10 mouse cellular contexts compared by ENCODE assay signal in genomic region chr2:27847001-27847400, GRCm38 (mm10). TPM values are rescaled to one million over a fixed set of nuclear protein-coding genes. Genes with fewer than 3 reads are reported as not detected.
DNase-seq lines count a peak whose midpoint lies in the region; ATAC-seq lines count a peak whose summit lies in the region.
"Had no signal": no experiment of that assay in that cellular context is flagged by ENCODE, and none has a peak within 500 bp of the region (broad histone marks: within the 10 kb centered on the region; RNA-seq: fewer than 3 reads in every experiment).

No protein-coding gene starts in this region.

- ATAC-seq in heart, embryonic 11.5 days (replicated peaks; ENCODE audit: insufficient number of reproducible peaks, low FRiP score, low TSS enrichment) = no peak
- ATAC-seq in kidney, embryonic 15.5 days (replicated peaks; ENCODE audit: low FRiP score) = no peak
- no peak for ATAC-seq in stomach, embryonic 16.5 days (ENCODE audit: insufficient read depth, low FRiP score)
- no peak for ATAC-seq in forebrain, embryonic 14.5 days
- ATAC-seq in forebrain, embryonic 15.5 days (replicated peaks) = no peak

- H3K4me3 ChIP-seq in heart, embryonic 11.5 days (ENCODE audit: low read depth, low read length) = no peak overlapping the region
- H3K4me3 ChIP-seq in kidney, embryonic 15.5 days (replicated peaks) = no peak overlapping the region
- no peak overlapping the region for H3K4me3 ChIP-seq in stomach, embryonic 16.5 days (replicated peaks; ENCODE audit: low read length)
- no peak overlapping the region for H3K4me3 ChIP-seq in forebrain, embryonic 14.5 days (ENCODE audit: low read depth, low read length)
- no peak overlapping the region for H3K4me3 ChIP-seq in forebrain, embryonic 15.5 days

- peak; percentile 98 for DNase-seq in heart, adult 11 months
- DNase-seq in gastrocnemius, postnatal 4 days (ENCODE audit: low spot score in 2 of 2) = peak; percentile 46 to 78
- no peak for DNase-seq in forebrain, embryonic 14.5 days (ENCODE audit: low spot score)
- no peak for DNase-seq in spleen, postnatal 4 days (ENCODE audit: low spot score in 2 of 2)
- DNase-seq: cerebellum, adult 2 months; thymus, postnatal 36 days had no signal

- no peaks in the 10 kb centered on the region for H3K9me3 ChIP-seq in heart, embryonic 11.5 days (replicated peaks; ENCODE audit: control insufficient read depth, low read length)
- no peaks in the 10 kb centered on the region for H3K9me3 ChIP-seq in kidney, embryonic 15.5 days (replicated peaks)
- H3K9me3 ChIP-seq in stomach, embryonic 16.5 days (replicated peaks; ENCODE audit: control insufficient read depth, low read length) = no peaks in the 10 kb centered on the region
- no peaks in the 10 kb centered on the region for H3K9me3 ChIP-seq in forebrain, embryonic 14.5 days (replicated peaks; ENCODE audit: control insufficient read depth, low read length)
- H3K9me3 ChIP-seq in forebrain, embryonic 15.5 days = no peaks in the 10 kb centered on the region

- H3K27ac ChIP-seq in heart, embryonic 11.5 days (ENCODE audit: low read depth, low read length) = no peak overlapping the region
- 0 out of 2 replicates have a peak overlapping the region, but pooled peaks have one; percentile 28 for H3K27ac ChIP-seq in kidney, embryonic 15.5 days
- H3K27ac ChIP-seq in stomach, embryonic 16.5 days (ENCODE audit: low read length) = peak overlapping the region; percentile 78; the same call in 1 of the 2 replicates
- H3K27ac ChIP-seq in forebrain, embryonic 14.5 days (ENCODE audit: low read depth, low read length) = no peak overlapping the region
- no peak overlapping the region for H3K27ac ChIP-seq in forebrain, embryonic 15.5 days (replicated peaks)

- WGBS in heart, embryonic 11.5 days (ENCODE audit: insufficient replicate concordance) = 43% methylated on average over 5 of the region's 5 CpGs
- WGBS in kidney, embryonic 15.5 days = 62% methylated on average over 5 of the region's 5 CpGs
- 49% methylated on average over 5 of the region's 5 CpGs for WGBS in stomach, embryonic 16.5 days
- WGBS in forebrain, embryonic 14.5 days = 72% methylated on average over 5 of the region's 5 CpGs
- 72% methylated on average over 5 of the region's 5 CpGs for WGBS in forebrain, embryonic 15.5 days

- H3K9ac ChIP-seq in heart, embryonic 11.5 days (ENCODE audit: low read depth, low read length) = no peak overlapping the region
- no peak overlapping the region for H3K9ac ChIP-seq in kidney, embryonic 15.5 days
- H3K9ac ChIP-seq in stomach, embryonic 16.5 days (ENCODE audit: low read length) = peak overlapping the region; percentile 7; the same call in 1 of the 2 replicates
- no peak overlapping the region for H3K9ac ChIP-seq in forebrain, embryonic 14.5 days (ENCODE audit: low read length)
- H3K9ac ChIP-seq in forebrain, embryonic 15.5 days (replicated peaks) = no peak overlapping the region

- H3K4me2 ChIP-seq in heart, embryonic 11.5 days = no peak overlapping the region
- H3K4me2 ChIP-seq in kidney, embryonic 15.5 days = no peak overlapping the region
- H3K4me2 ChIP-seq in stomach, embryonic 16.5 days (ENCODE audit: low read depth, low read length) = no peak overlapping the region
- no peak overlapping the region for H3K4me2 ChIP-seq in forebrain, embryonic 14.5 days (ENCODE audit: low read length)
- H3K4me2 ChIP-seq in forebrain, embryonic 15.5 days (replicated peaks) = no peak overlapping the region

- H3K4me1 ChIP-seq in heart, embryonic 11.5 days (ENCODE audit: control insufficient read depth, insufficient read depth, low read length) = no peaks in the 10 kb centered on the region
- H3K4me1 ChIP-seq in kidney, embryonic 15.5 days = peaks cover 13% of the 10 kb centered on the region; the same call in 1 of the 2 replicates
- no peaks in the 10 kb centered on the region; the same call in 1 of the 2 replicates for H3K4me1 ChIP-seq in stomach, embryonic 16.5 days (ENCODE audit: control insufficient read depth, insufficient read depth, low read length)
- H3K4me1 ChIP-seq in forebrain, embryonic 14.5 days (ENCODE audit: control insufficient read depth, insufficient read depth, low read length) = no peaks in the 10 kb centered on the region
- no peaks in the 10 kb centered on the region for H3K4me1 ChIP-seq in forebrain, embryonic 15.5 days

- no peaks in the 10 kb centered on the region for H3K36me3 ChIP-seq in heart, embryonic 11.5 days (ENCODE audit: control insufficient read depth, insufficient read depth, low read length)
- H3K36me3 ChIP-seq in kidney, embryonic 15.5 days = no peaks in the 10 kb centered on the region
- no peaks in the 10 kb centered on the region for H3K36me3 ChIP-seq in stomach, embryonic 16.5 days (ENCODE audit: control insufficient read depth, insufficient read depth, low read length)
- no peaks in the 10 kb centered on the region for H3K36me3 ChIP-seq in forebrain, embryonic 14.5 days (ENCODE audit: control insufficient read depth, insufficient read depth, low read length)
- no peaks in the 10 kb centered on the region for H3K36me3 ChIP-seq in forebrain, embryonic 15.5 days

- no peaks in the 10 kb centered on the region for H3K27me3 ChIP-seq in heart, embryonic 11.5 days (ENCODE audit: control insufficient read depth, insufficient read depth, low read length)
- no peaks in the 10 kb centered on the region for H3K27me3 ChIP-seq in kidney, embryonic 15.5 days
- no peaks in the 10 kb centered on the region for H3K27me3 ChIP-seq in stomach, embryonic 16.5 days (ENCODE audit: control insufficient read depth, insufficient read depth, low read length)
- H3K27me3 ChIP-seq in forebrain, embryonic 14.5 days (replicated peaks; ENCODE audit: control insufficient read depth, insufficient read depth, low read length) = no peaks in the 10 kb centered on the region
- H3K27me3 ChIP-seq in forebrain, embryonic 15.5 days = no peaks in the 10 kb centered on the region

RNA-seq across cellular contexts. Expression of gene Col5a1, which starts 39.2 kb away (rescaled TPM):
- polyA plus RNA-seq in heart, embryonic 11.5 days (2014; fragmentation: Nextera tagmentation; extraction: Ambion mirVana) = 38.7 and 38.8 TPM in 2 replicates
- 100 to 1,000 TPM; 479 to 480 TPM for total RNA-seq in gastrocnemius, postnatal 4 days (2021)
- polyA plus RNA-seq in kidney, embryonic 15.5 days (2015; fragmentation: Nextera tagmentation; extraction: Ambion mirVana) = 51.0 and 62.1 TPM in 2 replicates
- 146 and 158 TPM in 2 replicates for polyA plus RNA-seq in stomach, embryonic 16.5 days (2015; fragmentation: Nextera tagmentation; extraction: Ambion mirVana)
- 5.3 and 6.9 TPM in 2 replicates for polyA plus RNA-seq in forebrain, embryonic 14.5 days (2014; fragmentation: Nextera tagmentation; extraction: Ambion mirVana)
- 5.4 and 5.9 TPM in 2 replicates for polyA plus RNA-seq in forebrain, embryonic 15.5 days (2015; fragmentation: Nextera tagmentation; extraction: Ambion mirVana)

Comparison
In these comparisons a context has a peak if more than half of its experiments do, and no peak if none do; other contexts are left out.
1. DNase-seq: peak in heart, adult 11 months (single experiment) and gastrocnemius, postnatal 4 days (2 of 2); none in forebrain, embryonic 14.5 days (single experiment) and spleen, postnatal 4 days (0 of 2).
2. H3K27ac ChIP-seq: peak in kidney, embryonic 15.5 days (single experiment) and stomach, embryonic 16.5 days (single experiment); none in heart, embryonic 11.5 days (single experiment), forebrain, embryonic 14.5 days (single experiment) and forebrain, embryonic 15.5 days (single experiment).